Mouse (Mus musculus): ENCODE results near the gene Idi1. TPM values are rescaled to one million over a fixed set of nuclear protein-coding genes. Genes with fewer than 3 reads are reported as not detected.

Idi1 gene
- 10 to 100 TPM; 12.5 to 14.6 TPM for total RNA-seq (2023)

GRCm38 (mm10) chr13:8885445-8886184 lies at the start of gene Idi1:
Gene Idi1 (plus strand): TSS chr13:8885501.

GRCm38 (mm10) chr13:8871314-8871962 lies 13.9 kb upstream of the Idi1 start, which contains the start of gene Wdr37:
Gene Wdr37 (minus strand): TSS chr13:8871909.

Other genes with a start within 250 kb of the Idi1 start
- gene Wdr37, start 13.6 kb upstream of the Idi1 start, total RNA-seq (2023): 10 to 100 TPM; 52.0 to 54.6 TPM
- gene Gm9745, start 62.7 kb downstream of the Idi1 start, total RNA-seq (2023): not detected
- gene Idi2, start 67.4 kb downstream of the Idi1 start, total RNA-seq (2023): not detected
- gene Gtpbp4, start 110.6 kb downstream of the Idi1 start, total RNA-seq (2023): 100 to 1,000 TPM in 1 of 2 experiments, 10 to 100 TPM in 1; 90.7 to 104 TPM
- gene Larp4b, start 208.4 kb downstream of the Idi1 start, total RNA-seq (2023): 10 to 100 TPM; 74.6 to 75.9 TPM

Measured in B cell, adult 67 days (primary cell).